In genomic region chr19:5365751-5366150, GRCm38 (mm10) we compare ENCODE assay signal across 1 mouse cellular context.
TF ChIP-seq lines count a peak whose summit lies in the region.

No protein-coding gene starts in this region.

TF ChIP-seq in MEL, 35 proteins besides CTCF, POLR2A, EP300 and RAD21 (continued from another document):
- TF ChIP-seq CHD1 (IDR thresholded peaks at IDR 0.05; ENCODE audit: low read depth, low read length): no peak
- no peak for TF ChIP-seq SIN3A (IDR thresholded peaks at IDR 0.05; ENCODE audit: low read length)
- TF ChIP-seq POLR2AphosphoS5 (IDR thresholded peaks at IDR 0.05; ENCODE audit: borderline replicate concordance, low read depth, low read length): no peak
- TF ChIP-seq GATA1 (IDR thresholded peaks at IDR 0.05; ENCODE audit: low read depth, low read length): no peak
